Mouse (Mus musculus) intestine, postnatal 0 days (tissue): Measurements from ENCODE around the gene Pcca. TPM values are rescaled to one million over a fixed set of nuclear protein-coding genes. Genes with fewer than 3 reads are reported as not detected.
A peak's percentile ranks its signal among the peaks of the same experiment; 100 is the strongest.

ENCODE experiments used
- ATAC-seq: fragments of 200-750 bp; cut with Nextera tagmentation; 2 replicates; pipeline ENCODE4 v1.8.0; 2017; ENCODE audit warnings: mild to moderate bottlenecking, moderate TSS enrichment, moderate library complexity
- H3K27ac ChIP-seq: fragments of 300-500 bp; sonication (generic); 2 replicates; pipeline ENCODE4 v1.5.1; 2014; ENCODE audit warnings: mild to moderate bottlenecking, low read depth, low read length, moderate library complexity
- H3K27me3 ChIP-seq: fragments of 300-500 bp; sonication (generic); replicated peaks from 2 replicates; pipeline ENCODE4 v1.6.1; 2014; ENCODE audit warnings: low read length, mixed read lengths; ENCODE audit not compliant: control insufficient read depth, insufficient read depth
- H3K36me3 ChIP-seq: fragments of 300-500 bp; sonication (generic); 2 replicates; pipeline ENCODE4 v1.6.1; 2014; ENCODE audit warnings: mild to moderate bottlenecking, moderate library complexity; ENCODE audit not compliant: control insufficient read depth, insufficient read depth
- H3K4me1 ChIP-seq: fragments of 300-500 bp; sonication (generic); replicated peaks from 2 replicates; pipeline ENCODE4 v1.6.1; 2014; ENCODE audit warnings: antibody characterized with exemption, low read length, mixed read lengths; ENCODE audit not compliant: control insufficient read depth, insufficient read depth
- H3K4me2 ChIP-seq: fragments of 300-500 bp; sonication (generic); replicated peaks from 2 replicates; pipeline ENCODE4 v1.6.1; 2014; ENCODE audit warnings: low read depth, mild to moderate bottlenecking, moderate library complexity
- H3K4me3 ChIP-seq: fragments of 300-500 bp; sonication (generic); 2 replicates; pipeline ENCODE4 v1.5.1; 2014; ENCODE audit warnings: low read depth, low read length
- H3K9ac ChIP-seq: fragments of 300-500 bp; sonication (generic); 2 replicates; pipeline ENCODE4 v1.6.1; 2014; ENCODE audit warnings: mild to moderate bottlenecking, low read depth, low read length
- H3K9me3 ChIP-seq: fragments of 300-500 bp; sonication (generic); 2 replicates; pipeline ENCODE4 v1.6.1; 2016; ENCODE audit warnings: mixed run types; ENCODE audit not compliant: control insufficient read depth
- CTCF ChIP-seq: sonication (generic); IDR thresholded peaks from 2 replicates; pipeline ENCODE4 v1.5.1; 2016; ENCODE audit warnings: low read depth, mild to moderate bottlenecking, control low read depth, antibody characterized with exemption, moderate library complexity
- WGBS: fragments of 180-500 bp; shearing (Covaris S2); extraction: QIAGEN DNeasy Blood & Tissue Kit; methylation state at CpG from one replicate; pipeline ENCODE4 v1.1.7; 2014; 5-methylcytosine and 5-hydroxymethylcytosine counted together
- polyA plus RNA-seq: library from polyadenylated mRNA; unstranded; fragments of >200 nt; fragmentation: Nextera tagmentation; extraction: Ambion mirVana; gene quantifications from 2 replicates; pipeline ENCODE4 v1.2.1, GENCODE M21; 2015

Pcca gene
- polyA plus RNA-seq, 1 experiment from 2014 or later = 5.9 TPM

DNA sequence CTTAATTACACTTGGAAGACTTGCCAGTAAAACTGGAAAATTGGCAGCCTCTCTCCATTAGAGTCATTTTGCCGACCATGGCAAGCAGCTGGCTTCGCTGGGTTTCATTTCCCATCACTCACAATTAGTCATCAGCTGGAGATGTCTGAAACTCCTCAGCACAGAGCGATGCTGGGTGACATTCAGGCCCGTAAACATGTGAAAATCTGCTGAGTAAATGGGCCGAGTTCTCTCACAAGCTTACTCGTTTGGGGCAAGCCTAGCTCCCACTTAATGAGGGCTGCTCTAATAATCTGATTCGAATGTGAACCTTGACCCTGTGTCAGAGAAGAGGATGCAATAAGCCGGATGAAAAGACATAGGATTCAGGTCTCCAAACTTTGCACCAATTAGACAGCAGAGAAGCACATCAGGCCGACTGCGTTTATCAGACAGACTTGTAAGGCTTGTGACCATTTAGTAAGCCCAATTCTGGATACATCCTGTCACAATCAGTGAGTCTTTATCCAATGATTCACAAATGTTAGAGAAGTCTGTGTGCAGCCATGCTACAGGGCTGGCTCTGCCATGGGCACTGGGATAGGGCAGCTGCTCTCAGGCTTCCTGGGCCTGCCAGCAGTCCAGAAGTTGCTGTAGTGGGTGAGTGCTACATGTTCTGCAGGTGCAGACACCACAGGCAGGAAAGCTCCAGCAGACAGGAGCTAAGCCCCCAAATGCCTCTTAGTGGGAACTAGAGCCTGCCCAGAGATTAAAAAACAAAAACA, 349.9 kb downstream of the Pcca start:
- Histone ChIP-seq H3K9me3 (no peaks in the 10 kb centered on the region), H3K27ac (no peak overlapping the region), H3K27me3 (no peaks in the 10 kb centered on the region), H3K4me3 (no peak overlapping the region), H3K4me2 (no peak overlapping the region), H3K9ac (no peak overlapping the region), H3K4me1 (no peaks in the 10 kb centered on the region), H3K36me3 (peaks cover 20% of the 10 kb centered on the region; the same call in 1 of the 2 replicates)
- no peak for TF ChIP-seq CTCF
- ATAC-seq = 0 out of 2 replicates have a peak, but pooled peaks have one; percentile 28
- 56% methylated on average over 10 of the region's 10 CpGs for WGBS

DNA sequence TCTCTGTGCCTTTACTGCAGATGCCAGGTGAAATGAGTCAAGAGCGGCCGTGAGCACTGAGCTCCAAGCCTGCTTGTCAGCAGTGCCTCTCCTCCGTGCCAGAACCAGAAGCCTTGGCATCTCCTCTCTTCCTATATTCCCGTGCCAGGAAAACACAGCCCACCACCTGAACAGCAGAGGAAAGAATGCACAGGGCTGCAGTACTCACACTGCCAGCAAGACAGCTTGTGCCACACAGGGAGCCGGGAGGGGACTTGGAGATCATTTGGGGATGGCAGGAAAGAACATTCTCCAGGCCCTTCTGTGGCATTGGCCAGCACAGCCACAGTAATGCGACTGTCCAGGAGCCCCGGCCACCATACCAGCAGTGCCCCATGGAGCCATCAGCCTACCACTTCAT, 351.8 kb downstream of the Pcca start:
- WGBS = 88% methylated on average over 7 of the region's 7 CpGs
- Histone ChIP-seq H3K4me1 (no peaks in the 10 kb centered on the region), H3K27me3 (no peaks in the 10 kb centered on the region), H3K4me2 (no peak overlapping the region), H3K27ac (no peak overlapping the region), H3K9ac (no peak overlapping the region), H3K9me3 (no peaks in the 10 kb centered on the region), H3K36me3 (peaks cover 28% of the 10 kb centered on the region; the same call in 1 of the 2 replicates), H3K4me3 (no peak overlapping the region)
- no peak for ATAC-seq
- TF ChIP-seq CTCF = no peak

DNA sequence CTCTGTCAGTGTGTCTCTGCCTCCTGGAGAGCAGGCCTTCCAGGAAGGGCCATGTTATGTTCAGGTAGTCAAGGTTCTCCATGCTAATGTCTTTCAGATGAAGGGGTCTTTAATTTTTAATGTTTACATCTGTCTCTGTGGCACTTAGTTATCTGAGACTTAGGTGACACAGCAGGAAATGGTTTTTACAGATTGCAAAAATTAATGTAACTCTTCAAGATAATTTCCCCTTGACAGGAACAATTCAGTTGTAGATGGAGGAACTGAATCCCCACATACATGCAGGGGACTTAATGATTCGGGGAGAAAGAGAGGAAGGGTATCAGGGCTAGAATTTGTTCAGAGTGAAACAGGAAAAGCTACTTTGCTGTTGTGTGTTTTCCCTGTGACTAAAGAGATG, 353.2 kb downstream of the Pcca start:
- H3K9ac ChIP-seq = no peak overlapping the region
- 85% methylated on average over 1 of the region's 1 CpGs for WGBS
- H3K4me2 ChIP-seq = no peak overlapping the region
- H3K27ac ChIP-seq = no peak overlapping the region
- TF ChIP-seq CTCF = no peak
- H3K27me3 ChIP-seq = no peaks in the 10 kb centered on the region
- no peak for ATAC-seq
- no peaks in the 10 kb centered on the region for H3K9me3 ChIP-seq
- H3K4me1 ChIP-seq = no peaks in the 10 kb centered on the region
- peaks cover 41% of the 10 kb centered on the region; the same call in 1 of the 2 replicates for H3K36me3 ChIP-seq
- no peak overlapping the region for H3K4me3 ChIP-seq

DNA sequence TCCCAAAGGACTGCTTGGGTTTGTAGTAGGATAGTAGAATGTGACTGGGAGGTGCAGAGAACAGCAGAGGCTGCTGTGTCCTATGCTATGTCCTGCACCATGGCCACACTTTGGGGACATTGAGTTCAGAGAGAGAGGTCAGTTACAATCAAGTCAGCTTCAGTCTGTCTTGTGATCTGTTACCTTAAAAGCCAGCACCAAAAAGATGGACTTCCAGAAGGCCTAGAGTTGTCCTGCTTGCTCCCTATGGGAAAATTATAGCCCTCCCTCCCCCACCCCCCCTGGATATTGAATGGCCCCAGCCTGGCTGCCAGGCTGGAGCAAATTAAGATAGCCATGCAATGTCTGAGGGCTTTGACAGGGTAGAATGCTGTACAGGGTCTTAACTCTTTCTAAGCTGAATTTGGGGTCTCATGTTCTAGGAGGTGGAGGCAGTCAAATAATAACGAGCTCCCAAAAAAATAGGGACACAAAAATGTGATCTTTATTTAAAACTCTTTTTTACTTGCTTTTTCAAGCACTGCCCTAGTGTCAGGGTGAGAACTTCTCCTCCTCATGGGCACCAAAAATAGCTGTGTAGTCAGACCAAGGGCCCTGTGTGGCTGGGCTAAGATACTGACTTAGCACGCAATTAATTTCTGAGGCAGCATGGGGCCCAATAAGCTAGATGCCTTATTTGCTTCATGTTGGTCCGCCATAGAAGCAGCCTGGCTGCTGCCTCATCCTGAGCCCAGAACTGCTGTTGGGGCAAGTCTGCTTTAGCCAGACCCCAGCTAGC, 353.8 kb downstream of the Pcca start:
- Histone ChIP-seq H3K27ac (no peak overlapping the region), H3K9ac (no peak overlapping the region), H3K4me1 (no peaks in the 10 kb centered on the region), H3K9me3 (no peaks in the 10 kb centered on the region), H3K27me3 (no peaks in the 10 kb centered on the region), H3K4me3 (no peak overlapping the region), H3K36me3 (peaks cover 41% of the 10 kb centered on the region; the same call in 1 of the 2 replicates), H3K4me2 (no peak overlapping the region)
- TF ChIP-seq CTCF = no peak
- whole genome bisulfite sequencing = 91% methylated on average over 3 of the region's 3 CpGs
- ATAC-seq = no peak

DNA sequence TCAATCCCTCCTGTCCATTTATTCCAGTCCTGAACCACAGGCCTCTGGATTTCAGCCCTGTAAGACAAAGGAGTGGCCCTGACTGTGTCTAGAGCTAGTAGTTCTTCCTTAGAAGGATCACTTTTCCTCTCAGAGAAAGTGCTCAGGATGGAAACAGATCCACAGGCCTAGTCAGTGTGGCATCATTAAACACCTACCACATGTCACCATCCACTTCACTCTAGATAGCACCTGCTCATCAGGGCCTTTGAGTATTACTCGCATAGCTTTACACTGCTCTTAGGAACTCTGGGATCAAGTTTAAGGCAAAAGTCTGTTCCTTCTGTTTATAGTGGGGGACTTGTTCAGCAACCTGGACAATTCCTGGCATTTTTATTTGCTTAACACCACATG, 354.4 kb downstream of the Pcca start:
- no peak for ATAC-seq
- Histone ChIP-seq H3K36me3 (peaks cover 45% of the 10 kb centered on the region), H3K4me1 (no peaks in the 10 kb centered on the region), H3K4me2 (no peak overlapping the region), H3K9ac (no peak overlapping the region), H3K27ac (no peak overlapping the region), H3K4me3 (no peak overlapping the region), H3K27me3 (no peaks in the 10 kb centered on the region), H3K9me3 (no peaks in the 10 kb centered on the region)
- WGBS = 89% methylated on average over 1 of the region's 1 CpGs
- TF ChIP-seq CTCF = no peak

DNA sequence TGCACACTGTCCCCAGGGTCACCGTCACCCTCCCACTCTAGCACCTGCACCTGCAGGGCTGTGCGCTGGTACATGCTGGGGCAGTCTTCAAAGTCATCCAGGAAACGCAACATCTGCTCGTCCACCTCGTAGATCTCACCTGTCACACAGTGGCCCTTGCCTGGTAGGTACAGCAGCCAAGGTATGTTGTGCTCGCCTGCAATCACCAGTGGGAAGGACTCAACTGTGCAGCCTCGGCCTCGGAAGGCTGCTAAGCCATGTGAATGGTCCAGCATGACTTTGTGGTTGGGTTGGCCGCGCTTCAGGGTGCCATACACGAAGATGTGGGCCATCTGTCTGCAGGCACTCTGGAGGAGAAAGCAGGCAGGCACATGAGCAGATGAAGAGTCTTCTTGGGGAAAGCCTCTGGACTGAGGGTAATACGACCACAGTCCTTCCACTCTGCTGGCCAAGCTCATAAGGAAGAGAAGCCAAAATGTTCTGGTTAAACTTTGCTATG, 357.4 kb downstream of the Pcca start:
- Histone ChIP-seq H3K4me3 (no peak overlapping the region), H3K36me3 (peaks cover 31% of the 10 kb centered on the region), H3K9ac (no peak overlapping the region), H3K4me1 (no peaks in the 10 kb centered on the region), H3K9me3 (no peaks in the 10 kb centered on the region), H3K4me2 (no peak overlapping the region), H3K27ac (no peak overlapping the region), H3K27me3 (no peaks in the 10 kb centered on the region)
- TF ChIP-seq CTCF = no peak
- no peak for ATAC-seq
- 90% methylated on average over 12 of the region's 12 CpGs for WGBS
